Mouse (Mus musculus) MEL (cell line): ENCODE measurements around the gene Arhgdia. TPM values are rescaled to one million over a fixed set of nuclear protein-coding genes. Genes with fewer than 3 reads are reported as not detected.

ENCODE experiments used
- DNase-seq: peaks from one replicate; pipeline ENCODE4 v3.0.0; 2011; ENCODE audit warnings: low read depth, low spot score
- H3K27ac ChIP-seq: 2 replicates; pipeline ENCODE4 v1.5.1; 2012; ENCODE audit warnings: low read depth, mild to moderate bottlenecking, control low read depth, low read length, moderate library complexity; ENCODE audit not compliant: control insufficient read depth
- H3K27me3 ChIP-seq, 2 experiments: fragments of 150-350 bp in 1 of 2; sonication (generic) in 1 of 2; 2 replicates each; pipeline ENCODE4 v1.6.1; 2012; ENCODE audit warnings: low read length in 2 of 2, mild to moderate bottlenecking in 2 of 2, improper control_type of control experiment in 1 of 2, moderate library complexity in 1 of 2; ENCODE audit not compliant: insufficient read depth in 2 of 2, control insufficient read depth in 1 of 2
- H3K36me3 ChIP-seq, 2 experiments: 2 replicates each; pipeline ENCODE4 v1.6.1; 2012 to 2014; ENCODE audit warnings: low read length in 2 of 2, improper control_type of control experiment in 1 of 2, inconsistent platforms in 1 of 2, mild to moderate bottlenecking in 1 of 2; ENCODE audit not compliant: insufficient read depth in 2 of 2, control insufficient read depth in 1 of 2
- H3K4me1 ChIP-seq, 2 experiments: fragments of 150-350 bp in 1 of 2; sonication (generic) in 1 of 2; 2 replicates each; pipeline ENCODE4 v1.6.1; 2012; ENCODE audit warnings: low read length in 2 of 2, improper control_type of control experiment in 1 of 2, mild to moderate bottlenecking in 1 of 2; ENCODE audit not compliant: insufficient read depth in 2 of 2, control insufficient read depth in 1 of 2
- H3K4me3 ChIP-seq, 2 experiments: fragments of 150-350 bp in 1 of 2; sonication (generic) in 1 of 2; 2 replicates each; pipeline ENCODE4 v1.5.1; 2012; ENCODE audit warnings: low read depth in 2 of 2, low read length in 2 of 2, mild to moderate bottlenecking in 2 of 2, moderate library complexity in 2 of 2, control low read depth in 1 of 2, improper control_type of control experiment in 1 of 2; ENCODE audit not compliant: control insufficient read depth in 1 of 2, insufficient read depth in 1 of 2
- H3K79me2 ChIP-seq: 2 replicates; pipeline ENCODE4 v1.6.1; 2012; ENCODE audit warnings: mild to moderate bottlenecking, low read length, moderate library complexity; ENCODE audit not compliant: control insufficient read depth, poor library complexity, insufficient read depth
- H3K9ac ChIP-seq: 2 replicates; pipeline ENCODE4 v1.6.1; 2012; ENCODE audit warnings: low read depth, mild to moderate bottlenecking, control low read depth, low read length, moderate library complexity; ENCODE audit not compliant: control insufficient read depth, poor library complexity, severe bottlenecking
- H3K9me3 ChIP-seq: fragments of 150-350 bp; sonication (generic); replicated peaks from 2 replicates; pipeline ENCODE4 v1.6.1; 2012; ENCODE audit warnings: mild to moderate bottlenecking, low read length, improper control_type of control experiment, moderate library complexity; ENCODE audit not compliant: insufficient read depth
- BHLHE40 ChIP-seq: IDR thresholded peaks from 2 replicates; pipeline ENCODE4 v1.6.1; 2012; ENCODE audit warnings: low read depth, mild to moderate bottlenecking, inconsistent platforms, low read length, improper control_type of control experiment, borderline replicate concordance
- CHD1 ChIP-seq: IDR thresholded peaks from 2 replicates; pipeline ENCODE4 v1.6.1; 2012; ENCODE audit warnings: low read depth, mild to moderate bottlenecking, inconsistent platforms, low read length, improper control_type of control experiment
- CHD2 ChIP-seq: IDR thresholded peaks from 2 replicates; pipeline ENCODE4 v1.6.1; 2011; ENCODE audit warnings: low read length, improper control_type of control experiment
- CTCF ChIP-seq, 3 experiments: IDR thresholded peaks in 2 of 3; conservative IDR thresholded peaks in 1 of 3; 2 replicates each; pipeline ENCODE4 v1.5.1; 2011 to 2012; ENCODE audit warnings: low read length in 3 of 3, low read depth in 2 of 3, mild to moderate bottlenecking in 2 of 3, improper control_type of control experiment in 1 of 3, inconsistent platforms in 1 of 3, mixed read lengths in 1 of 3, moderate library complexity in 1 of 3; ENCODE audit not compliant: control insufficient read depth in 1 of 3, insufficient read depth in 1 of 3, poor library complexity in 1 of 3, severe bottlenecking in 1 of 3
- E2F4 ChIP-seq: IDR thresholded peaks from 2 replicates; pipeline ENCODE4 v1.6.1; 2011; ENCODE audit warnings: low read depth, low read length, improper control_type of control experiment, borderline replicate concordance
- ELF1 ChIP-seq: IDR thresholded peaks from 2 replicates; pipeline ENCODE4 v1.6.1; 2014; ENCODE audit warnings: low read depth, mild to moderate bottlenecking, inconsistent platforms, low read length, improper control_type of control experiment, moderate library complexity
- EP300 ChIP-seq, 2 experiments: IDR thresholded peaks; 2 replicates each; pipeline ENCODE4 v1.6.1; 2011; ENCODE audit warnings: improper control_type of control experiment in 2 of 2, low read length in 2 of 2, low read depth in 1 of 2, mild to moderate bottlenecking in 1 of 2
- ETS1 ChIP-seq: IDR thresholded peaks from 2 replicates; pipeline ENCODE4 v1.6.1; 2012; ENCODE audit warnings: low read depth, mild to moderate bottlenecking, inconsistent platforms, low read length, improper control_type of control experiment, moderate library complexity
- GABPA ChIP-seq: IDR thresholded peaks from 2 replicates; pipeline ENCODE4 v1.6.1; 2012; ENCODE audit warnings: low read depth, mild to moderate bottlenecking, inconsistent platforms, low read length, improper control_type of control experiment, moderate library complexity
- GATA1 ChIP-seq: IDR thresholded peaks from 2 replicates; pipeline ENCODE4 v1.6.1; 2011; ENCODE audit warnings: low read depth, low read length, improper control_type of control experiment
- HCFC1 ChIP-seq: IDR thresholded peaks from 2 replicates; pipeline ENCODE4 v1.6.1; 2012; ENCODE audit warnings: low read depth, mild to moderate bottlenecking, inconsistent platforms, low read length, improper control_type of control experiment, moderate library complexity
- JUND ChIP-seq: IDR thresholded peaks from 2 replicates; pipeline ENCODE4 v1.6.1; 2011; ENCODE audit warnings: low read depth, mild to moderate bottlenecking, improper control_type of control experiment, low read length
- KAT2A ChIP-seq: conservative IDR thresholded peaks from 2 replicates; pipeline ENCODE4 v1.6.1; 2012; ENCODE audit warnings: low read depth, low read length, improper control_type of control experiment, inconsistent platforms
- MAFK ChIP-seq: IDR thresholded peaks from 2 replicates; pipeline ENCODE4 v1.6.1; 2011; ENCODE audit warnings: low read depth, mild to moderate bottlenecking, low read length, improper control_type of control experiment, borderline replicate concordance
- MAX ChIP-seq: IDR thresholded peaks from 2 replicates; pipeline ENCODE4 v1.6.1; 2011; ENCODE audit warnings: low read length, improper control_type of control experiment
- MAZ ChIP-seq: IDR thresholded peaks from 2 replicates; pipeline ENCODE4 v1.6.1; 2012; ENCODE audit warnings: low read depth, mild to moderate bottlenecking, inconsistent platforms, low read length, improper control_type of control experiment
- MEF2A ChIP-seq: IDR thresholded peaks from 2 replicates; pipeline ENCODE4 v1.6.1; 2014; ENCODE audit warnings: low read depth, mild to moderate bottlenecking, inconsistent platforms, low read length, improper control_type of control experiment; ENCODE audit not compliant: poor library complexity, insufficient replicate concordance, severe bottlenecking; ENCODE audit errors: extremely low read depth
- MXI1 ChIP-seq: IDR thresholded peaks from 2 replicates; pipeline ENCODE4 v1.6.1; 2011; ENCODE audit warnings: mild to moderate bottlenecking, low read depth, low read length, improper control_type of control experiment
- MYB ChIP-seq: IDR thresholded peaks from 2 replicates; pipeline ENCODE4 v1.6.1; 2011; ENCODE audit warnings: mild to moderate bottlenecking, low read depth, low read length, improper control_type of control experiment
- MYC ChIP-seq: IDR thresholded peaks from 2 replicates; pipeline ENCODE4 v1.6.1; 2011; ENCODE audit warnings: low read depth, mild to moderate bottlenecking, low read length, improper control_type of control experiment, moderate library complexity
- NELFE ChIP-seq: IDR thresholded peaks from 2 replicates; pipeline ENCODE4 v1.6.1; 2011; ENCODE audit warnings: low read depth, low read length, improper control_type of control experiment
- NRF1 ChIP-seq: IDR thresholded peaks from 2 replicates; pipeline ENCODE4 v1.6.1; 2014; ENCODE audit warnings: low read depth, mild to moderate bottlenecking, inconsistent platforms, low read length, improper control_type of control experiment, moderate library complexity; ENCODE audit not compliant: poor library complexity, insufficient read depth, severe bottlenecking
- POLR2A ChIP-seq, 2 experiments: IDR thresholded peaks; 2 replicates each; pipeline ENCODE4 v1.6.1; 2011 to 2012; ENCODE audit warnings: low read length in 2 of 2, mild to moderate bottlenecking in 2 of 2, control low read depth in 1 of 2, improper control_type of control experiment in 1 of 2, low read depth in 1 of 2, moderate library complexity in 1 of 2; ENCODE audit not compliant: control insufficient read depth in 1 of 2, insufficient read depth in 1 of 2, poor library complexity in 1 of 2
- POLR2AphosphoS5 ChIP-seq: IDR thresholded peaks from 2 replicates; pipeline ENCODE4 v1.6.1; 2012; ENCODE audit warnings: low read depth, borderline replicate concordance, mild to moderate bottlenecking, inconsistent platforms, low read length, moderate library complexity, mixed read lengths
- RAD21 ChIP-seq: IDR thresholded peaks from 2 replicates; pipeline ENCODE4 v1.6.1; 2011; ENCODE audit warnings: mild to moderate bottlenecking, low read depth, low read length, improper control_type of control experiment
- RCOR1 ChIP-seq: IDR thresholded peaks from 2 replicates; pipeline ENCODE4 v1.6.1; 2012; ENCODE audit warnings: low read depth, mild to moderate bottlenecking, inconsistent platforms, low read length, improper control_type of control experiment
- SIN3A ChIP-seq: IDR thresholded peaks from 2 replicates; pipeline ENCODE4 v1.6.1; 2012; ENCODE audit warnings: low read length, improper control_type of control experiment, inconsistent platforms
- SMC3 ChIP-seq: IDR thresholded peaks from 2 replicates; pipeline ENCODE4 v1.6.1; 2011; ENCODE audit warnings: low read depth, low read length, improper control_type of control experiment
- TAL1 ChIP-seq: IDR thresholded peaks from 2 replicates; pipeline ENCODE4 v1.6.1; 2012; ENCODE audit warnings: mild to moderate bottlenecking, inconsistent platforms, low read length, moderate library complexity, mixed read lengths
- TBP ChIP-seq: IDR thresholded peaks from 2 replicates; pipeline ENCODE4 v1.8.0; 2011; ENCODE audit warnings: low read depth, low read length, improper control_type of control experiment
- UBTF ChIP-seq: IDR thresholded peaks from 2 replicates; pipeline ENCODE4 v1.6.1; 2012; ENCODE audit warnings: low read depth, mild to moderate bottlenecking, inconsistent platforms, low read length, improper control_type of control experiment, moderate library complexity, borderline replicate concordance; ENCODE audit not compliant: insufficient read depth
- USF2 ChIP-seq, 2 experiments: IDR thresholded peaks; 2 replicates each; pipeline ENCODE4 v1.6.1; 2011 to 2012; ENCODE audit warnings: improper control_type of control experiment in 2 of 2, low read length in 2 of 2, borderline replicate concordance in 1 of 2, inconsistent platforms in 1 of 2, low read depth in 1 of 2, mild to moderate bottlenecking in 1 of 2; ENCODE audit not compliant: insufficient read depth in 1 of 2
- ZC3H11A ChIP-seq: IDR thresholded peaks from 2 replicates; pipeline ENCODE4 v1.6.1; 2012; ENCODE audit warnings: low read depth, mild to moderate bottlenecking, inconsistent platforms, low read length, improper control_type of control experiment
- ZMIZ1 ChIP-seq: IDR thresholded peaks from 2 replicates; pipeline ENCODE4 v1.6.1; 2012; ENCODE audit warnings: low read depth, mild to moderate bottlenecking, inconsistent platforms, low read length, improper control_type of control experiment, moderate library complexity
- ZNF384 ChIP-seq: IDR thresholded peaks from 2 replicates; pipeline ENCODE4 v1.6.1; 2012; ENCODE audit warnings: low read depth, mild to moderate bottlenecking, inconsistent platforms, low read length, improper control_type of control experiment
- polyA plus RNA-seq, 2 experiments: library from polyadenylated mRNA; stranded (reverse) in 1 of 2; unstranded in 1 of 2; fragments of >175 nt in 1 of 2; fragments of >200 nt in 1 of 2; gene quantifications; 2 replicates each; pipeline versions ENCODE4 v1.2.1 to v1.2.4; 2012; ENCODE audit warnings: low replicate concordance in 2 of 2, low read depth in 1 of 2; ENCODE audit not compliant: insufficient read length in 2 of 2, insufficient read depth in 1 of 2, missing spikeins in 1 of 2
- total RNA-seq: library from RNA; depleted of rRNA; stranded (reverse); fragments of 300-350 nt; gene quantifications from 2 replicates; pipeline ENCODE4 v1.2.3, GENCODE M21; 2012

Gene Arhgdia
- total and polyA plus RNA-seq, 3 experiments: 364 to 821 (median 601) TPM

DNA sequence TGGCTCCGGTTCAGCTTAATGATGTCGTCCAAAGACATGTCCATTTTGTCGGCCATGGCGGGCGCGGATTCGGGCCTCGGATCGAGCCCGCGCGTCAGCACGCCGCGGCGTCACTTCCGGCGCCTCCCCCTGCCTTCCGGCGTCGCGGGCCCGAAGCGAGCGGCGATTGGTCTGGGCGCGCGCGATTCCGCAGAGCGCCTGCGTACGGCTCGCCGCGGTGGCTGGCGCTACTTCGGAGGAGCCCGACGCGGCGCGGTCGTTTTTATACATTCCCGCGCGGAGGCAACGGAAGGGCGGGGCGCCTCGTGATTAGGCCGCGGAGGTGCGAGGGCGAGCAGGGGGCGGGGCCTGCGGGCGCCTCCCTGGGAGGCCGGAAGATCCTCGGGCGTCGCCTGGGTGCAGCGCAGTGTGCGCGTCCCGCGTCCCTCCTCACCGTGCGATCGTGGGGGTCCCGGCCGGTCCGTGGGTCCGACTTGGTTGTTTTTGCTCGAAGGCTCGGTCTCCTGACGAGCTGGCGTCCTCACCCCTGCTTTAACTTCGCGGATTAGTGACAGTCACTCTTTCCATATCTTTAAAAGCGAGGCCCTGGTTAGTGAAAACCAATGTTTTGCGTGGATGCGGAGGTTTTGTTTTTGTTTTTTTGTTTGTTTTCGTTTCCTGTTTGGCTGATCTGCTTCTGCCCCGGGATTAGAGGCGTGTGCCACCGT, 17.0 kb upstream of the Arhgdia start, which contains the start of the genes Alyref and Anapc11:
Gene Alyref (minus strand): TSS at position 83 of the 707 bp plus-strand sequence.
Gene Anapc11 (plus strand): TSS at position 139 of the 707 bp plus-strand sequence.
- peak; percentile 99 for DNase-seq
- peak within 1 kb of the TSS; percentile 92 for H3K27ac ChIP-seq
- H3K27me3 ChIP-seq: no peaks in the 10 kb centered on the region
- peak within 1 kb of the TSS; percentile 89 to 95 for H3K4me3 ChIP-seq
- peaks cover 39 to 52% of the 10 kb centered on the region in 2 experiments for H3K36me3 ChIP-seq
- no peaks in the 10 kb centered on the region for H3K9me3 ChIP-seq
- H3K9ac ChIP-seq: peak within 1 kb of the TSS; percentile 99
- H3K4me1 ChIP-seq: peaks cover 5 to 39% of the 10 kb centered on the region in 2 experiments
- peaks cover 59% of the 10 kb centered on the region for H3K79me2 ChIP-seq
- TF ChIP-seq CHD1 (no peak), RAD21 (no peak), CTCF (IDR thresholded peaks at IDR 0.05 in 2 of 3, conservative IDR thresholded peaks at IDR 0.05 in 1 of 3; ENCODE audit: control insufficient read depth in 1 of 3, insufficient read depth in 1 of 3, low read depth in 2 of 3, low read length in 3 of 3, poor library complexity in 1 of 3, severe bottlenecking in 1 of 3) (peak in 1 of 3 experiments; percentile 9; a peak in 1 of 6 replicates), MXI1 (peak; percentile 69), ETS1 (peak; percentile 76; the same call in 1 of the 2 replicates), GABPA (no peak), JUND (no peak), HCFC1 (peak; percentile 89), GATA1 (no peak), ELF1 (peak; percentile 79; the same call in 1 of the 2 replicates), KAT2A (peak; percentile 81), TAL1 (no peak), POLR2A (IDR thresholded peaks at IDR 0.05; ENCODE audit: control insufficient read depth in 1 of 2, insufficient read depth in 1 of 2, low read depth in 1 of 2, low read length in 2 of 2, poor library complexity in 1 of 2) (peak; percentile 91 to 97), ZMIZ1 (peak; percentile 96), RCOR1 (peak; percentile 19; the same call in 1 of the 2 replicates), SMC3 (no peak), UBTF (no peak), MAX (peak; percentile 99), EP300 (IDR thresholded peaks at IDR 0.05; ENCODE audit: low read depth in 1 of 2, low read length in 2 of 2) (peak in 1 of 2 experiments; percentile 62; a peak in 2 of 4 replicates), CHD2 (no peak), ZNF384 (no peak), E2F4 (peak; percentile 88; the same call in 1 of the 2 replicates), ZC3H11A (no peak), BHLHE40 (no peak), MYC (no peak; the same call in none of the 2 replicates), MAZ (peak; percentile 89; the same call in 1 of the 2 replicates), POLR2AphosphoS5 (no peak; the same call in 1 of the 2 replicates), USF2 (IDR thresholded peaks at IDR 0.05; ENCODE audit: borderline replicate concordance in 1 of 2, insufficient read depth in 1 of 2, low read depth in 1 of 2, low read length in 2 of 2) (no peak), SIN3A (peak; percentile 66), TBP (peak; percentile 77; the same call in 1 of the 2 replicates), MYB (peak; percentile 73), NRF1 (peak; percentile 97), MEF2A (0 out of 2 replicates have a peak, but pooled peaks have one; percentile 7), NELFE (peak; percentile 89), MAFK (no peak)
